Mouse (Mus musculus) kidney, adult 9 months (tissue): ENCODE measurements around the gene Olfr1180.
"Not testable (repeated sequence)": the region's sequence is repeated elsewhere in the genome, so short reads cannot be mapped to it uniquely, and the experiment has no call there.

ENCODE experiments used
- DNase-seq: peaks from one replicate; pipeline ENCODE4 v3.0.0; 2022

The Olfr1180 gene

DNA sequence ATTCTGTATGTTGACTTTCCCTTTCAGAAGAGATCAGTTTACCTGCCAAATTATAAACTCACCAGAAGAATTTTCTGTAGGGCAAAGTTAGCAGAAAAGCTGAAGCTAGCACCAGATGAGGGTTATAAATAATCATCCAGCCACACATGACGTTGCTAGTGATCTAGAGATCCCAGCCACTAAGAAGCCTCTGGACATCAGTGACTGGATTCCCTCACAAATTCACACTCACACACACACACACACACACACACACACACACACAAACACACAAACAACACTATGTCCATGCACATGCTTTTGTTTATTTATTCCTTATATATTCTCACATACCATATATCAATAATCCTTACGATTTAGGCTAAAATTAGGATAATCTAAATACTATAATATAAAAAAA is at the start of gene Olfr1180:
Gene Olfr1180, minus strand, starts transcription at position 101 of the 400 bp plus-strand sequence.
- DNase-seq: no peak

GRCm38 (mm10) chr2:88454567-88454966 is 35.6 kb upstream of the Olfr1180 start, which contains the start of gene Olfr1183:
TSS of gene Olfr1183 (plus strand) at chr2:88454867.
- not testable (repeated sequence) for DNase-seq

DNA sequence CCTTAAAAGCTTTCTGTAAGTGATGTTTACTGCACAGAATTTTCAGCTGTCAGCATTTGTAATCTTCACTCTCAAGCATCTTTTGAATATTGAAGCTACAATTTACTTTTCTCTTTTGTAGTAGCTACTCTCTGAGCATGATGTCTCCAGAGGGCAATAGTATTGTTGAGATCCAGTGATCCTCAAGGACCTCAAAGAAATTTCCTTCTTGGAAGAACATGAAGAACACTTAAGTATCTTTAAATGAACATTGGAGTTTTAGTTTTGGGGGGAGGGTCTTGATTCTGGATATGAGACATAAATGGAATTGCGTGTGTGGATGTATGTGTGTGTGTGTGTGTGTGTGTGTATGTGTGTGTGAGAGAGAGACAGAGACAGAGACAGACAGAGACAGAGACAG is 30.1 kb upstream of the Olfr1180 start, which contains the start of gene Gm13757:
Gene Gm13757, minus strand, starts transcription at position 101 of the 400 bp plus-strand sequence.
- no peak for DNase-seq

DNA sequence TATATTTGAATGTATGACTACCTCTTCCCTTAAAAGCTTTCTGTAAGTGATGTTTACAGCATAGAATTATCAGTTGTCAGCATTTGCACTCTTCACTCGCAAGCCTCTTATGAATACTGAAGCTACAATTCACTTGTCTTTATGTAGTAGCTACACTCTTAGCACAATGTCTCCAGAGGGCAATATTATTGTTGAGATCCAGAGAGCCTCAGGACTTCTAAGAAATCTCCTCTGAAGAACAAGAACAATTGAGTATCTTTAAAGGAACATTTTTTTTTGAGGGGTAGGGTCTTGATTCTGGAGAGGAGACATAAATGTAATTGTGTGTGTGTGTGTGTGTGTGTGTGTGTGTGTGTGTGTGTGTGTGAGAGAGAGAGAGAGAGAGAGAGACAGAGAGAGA is 7.1 kb upstream of the Olfr1180 start, which contains the start of gene Olfr1181:
Gene Olfr1181, minus strand, starts transcription at position 101 of the 400 bp plus-strand sequence.
- DNase-seq: no peak

- no peak for DNase-seq
These were observed 12.6 kb downstream of the Olfr1180 start, which contains the start of gene Olfr1179 for GRCm38 (mm10) chr2:88406353-88406752. TSS of gene Olfr1179 (minus strand) at chr2:88406453.

DNA sequence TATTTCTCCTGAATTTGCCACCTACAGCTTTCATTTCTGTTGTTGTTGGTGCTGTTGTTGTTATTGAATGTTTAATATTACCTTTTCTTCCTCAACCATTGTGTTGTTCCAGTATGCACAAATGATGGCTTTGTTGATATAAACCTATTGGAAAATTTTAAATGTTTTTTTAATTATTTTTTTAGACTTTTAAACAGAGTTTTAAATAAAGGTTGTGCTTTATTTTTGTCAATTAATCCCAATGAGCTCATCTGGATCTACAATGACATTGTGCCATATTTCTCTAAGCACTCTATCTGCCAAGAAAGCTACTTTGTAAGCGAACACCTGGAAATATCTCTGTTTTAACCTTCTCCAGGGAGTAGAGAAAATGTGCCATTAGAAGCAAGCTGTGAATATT is 32.2 kb downstream of the Olfr1180 start, which contains the start of gene Olfr1178:
Gene Olfr1178, plus strand, starts transcription at position 301 of the 400 bp plus-strand sequence.
- no peak for DNase-seq
